Mouse (Mus musculus) ES-E14 (cell line): ENCODE data around the gene Lamc1. TPM values are rescaled to one million over a fixed set of nuclear protein-coding genes. Genes with fewer than 3 reads are reported as not detected.
"Not testable (repeated sequence)": the region's sequence is repeated elsewhere in the genome, so short reads cannot be mapped to it uniquely, and the experiment has no call there.

Experiments used
- DNase-seq: peaks from one replicate; pipeline ENCODE4 v3.0.0-alpha.2; 2013; ENCODE audit warnings: low read depth, low spot score
- H3K27ac ChIP-seq: 2 replicates; pipeline ENCODE4 v1.5.1; 2012; ENCODE audit warnings: low read depth, mild to moderate bottlenecking, low read length, moderate library complexity, mixed read lengths; ENCODE audit not compliant: poor library complexity, insufficient read depth, severe bottlenecking
- H3K36me3 ChIP-seq: 2 replicates; pipeline ENCODE4 v1.6.1; 2012; ENCODE audit warnings: mild to moderate bottlenecking, low read length, moderate library complexity, mixed read lengths; ENCODE audit not compliant: control insufficient read depth, poor library complexity, insufficient read depth, severe bottlenecking
- H3K4me1 ChIP-seq, 2 experiments: fragments of 150-350 bp in 1 of 2; sonication (generic) in 1 of 2; 2 replicates each; pipeline ENCODE4 v1.6.1; 2012; ENCODE audit warnings: low read length in 2 of 2, mild to moderate bottlenecking in 1 of 2, mixed read lengths in 1 of 2; ENCODE audit not compliant: control insufficient read depth in 2 of 2, insufficient read depth in 2 of 2, poor library complexity in 1 of 2
- H3K4me3 ChIP-seq, 2 experiments: fragments of 150-350 bp in 1 of 2; sonication (generic) in 1 of 2; 2 replicates each; pipeline ENCODE4 v1.5.1; 2012; ENCODE audit warnings: low read length in 2 of 2, low read depth in 1 of 2, mild to moderate bottlenecking in 1 of 2, mixed read lengths in 1 of 2; ENCODE audit not compliant: insufficient read depth in 1 of 2, poor library complexity in 1 of 2, severe bottlenecking in 1 of 2
- H3K9ac ChIP-seq: 2 replicates; pipeline ENCODE4 v1.6.1; 2012; ENCODE audit warnings: low read depth, mild to moderate bottlenecking, low read length, mixed read lengths; ENCODE audit not compliant: poor library complexity, insufficient read depth, severe bottlenecking
- H3K9me3 ChIP-seq: fragments of 150-350 bp; sonication (generic); 2 replicates; pipeline ENCODE4 v1.6.1; 2012; ENCODE audit warnings: low read depth, mild to moderate bottlenecking, low read length; ENCODE audit not compliant: control insufficient read depth, insufficient read depth
- CHD2 ChIP-seq: IDR thresholded peaks from 2 replicates; pipeline ENCODE4 v1.6.1; 2014; ENCODE audit warnings: mild to moderate bottlenecking, low read depth, low read length, inconsistent platforms
- HCFC1 ChIP-seq: IDR thresholded peaks from 2 replicates; pipeline ENCODE4 v1.6.1; 2012; ENCODE audit warnings: low read length, inconsistent platforms, borderline replicate concordance; ENCODE audit not compliant: insufficient read depth
- MAFK ChIP-seq: IDR thresholded peaks from 2 replicates; pipeline ENCODE4 v1.6.1; 2014; ENCODE audit warnings: mild to moderate bottlenecking, low read depth, low read length, inconsistent platforms; ENCODE audit not compliant: insufficient read depth
- ZC3H11A ChIP-seq: IDR thresholded peaks from 2 replicates; pipeline ENCODE4 v1.6.1; 2012; ENCODE audit warnings: low read depth, mild to moderate bottlenecking, inconsistent platforms, low read length, borderline replicate concordance
- ZNF384 ChIP-seq: IDR thresholded peaks from 2 replicates; pipeline ENCODE4 v1.6.1; 2012; ENCODE audit warnings: low read depth, low read length, inconsistent platforms
- in situ Hi-C, 2 experiments: fragments of 600-800 bp; cut with MboI; formaldehyde crosslinking; loops; one replicate each; pipeline ENCODE4 v1.15.1; 2025; ENCODE audit warnings: low sequenced_read_pairs in 2 of 2, inconsistent platforms in 1 of 2; ENCODE audit not compliant: unreplicated experiment in 2 of 2
- total RNA-seq: library from RNA; depleted of rRNA; stranded (reverse); fragments of 300-350 nt; gene quantifications from 2 replicates; pipeline ENCODE4 v1.2.3, GENCODE M21; 2012

Lamc1 gene
- total RNA-seq, 1 experiment, result 313 TPM

- in situ Hi-C loops, result no loop called here
- peaks cover 2% of the 10 kb centered on the region; the same call in 1 of the 2 replicates for H3K36me3 ChIP-seq
- no peaks in the 10 kb centered on the region for H3K9me3 ChIP-seq
- H3K9ac ChIP-seq, result no peak overlapping the region
- no peak for DNase-seq
- no peak overlapping the region for H3K27ac ChIP-seq
- no peak for TF ChIP-seq ZNF384
- no peak for TF ChIP-seq MAFK
- no peak for TF ChIP-seq HCFC1
- no peak for TF ChIP-seq ZC3H11A
- TF ChIP-seq CHD2, result no peak
- peaks cover 0 to 11% of the 10 kb centered on the region in 2 experiments; a peak in 2 of 4 replicates for H3K4me1 ChIP-seq
- no peak overlapping the region for H3K4me3 ChIP-seq
Observed at GRCm38 (mm10) chr1:153309310-153309709, 23.3 kb downstream of the Lamc1 start.

- TF ChIP-seq ZC3H11A (no peak), CHD2 (no peak), HCFC1 (no peak), MAFK (no peak), ZNF384 (no peak)
- no peak overlapping the region for H3K4me3 ChIP-seq
- H3K9me3 ChIP-seq, result no peaks in the 10 kb centered on the region
- H3K4me1 ChIP-seq, result peaks cover 0 to 11% of the 10 kb centered on the region in 2 experiments; a peak in 2 of 4 replicates
- H3K36me3 ChIP-seq, result peaks cover 2% of the 10 kb centered on the region; the same call in 1 of the 2 replicates
- DNase-seq, result no peak
- no peak overlapping the region for H3K9ac ChIP-seq
- H3K27ac ChIP-seq, result no peak overlapping the region
- in situ Hi-C loops, result no loop called here
Observed at GRCm38 (mm10) chr1:153308915-153309296, 23.7 kb downstream of the Lamc1 start.

- no peak for DNase-seq
- Histone ChIP-seq H3K9me3 (no peaks in the 10 kb centered on the region), H3K4me1 (peaks cover 0 to 11% of the 10 kb centered on the region in 2 experiments; a peak in 2 of 4 replicates), H3K36me3 (peaks cover 2% of the 10 kb centered on the region; the same call in 1 of the 2 replicates), H3K9ac (no peak overlapping the region), H3K27ac (no peak overlapping the region), H3K4me3 (no peak overlapping the region)
- no peak for TF ChIP-seq ZC3H11A
- TF ChIP-seq CHD2, result no peak
- TF ChIP-seq ZNF384, result no peak
- TF ChIP-seq HCFC1, result no peak
- TF ChIP-seq MAFK, result no peak
- in situ Hi-C loops, result no loop called here
Observed at GRCm38 (mm10) chr1:153308179-153308914, 24.2 kb downstream of the Lamc1 start.

GRCm38 (mm10) chr1:153307509-153308178 is 24.9 kb downstream of the Lamc1 start:
- Histone ChIP-seq H3K27ac (no peak overlapping the region), H3K36me3 (peaks cover 2% of the 10 kb centered on the region; the same call in 1 of the 2 replicates), H3K4me1 (peaks cover 0 to 11% of the 10 kb centered on the region in 2 experiments; a peak in 2 of 4 replicates), H3K9ac (no peak overlapping the region), H3K4me3 (no peak overlapping the region), H3K9me3 (no peaks in the 10 kb centered on the region)
- in situ Hi-C loops, result no loop called here
- TF ChIP-seq ZNF384 (no peak), CHD2 (no peak), HCFC1 (no peak), ZC3H11A (no peak), MAFK (no peak)
- DNase-seq, result no peak

GRCm38 (mm10) chr1:153305728-153306127 is 26.9 kb downstream of the Lamc1 start:
- H3K9me3 ChIP-seq, in situ Hi-C loops, H3K27ac ChIP-seq, H3K36me3 ChIP-seq, H3K4me3 ChIP-seq, DNase-seq, H3K9ac ChIP-seq: not testable (repeated sequence)
- peaks cover 0 to 11% of the 10 kb centered on the region in 2 experiments; a peak in 2 of 4 replicates for H3K4me1 ChIP-seq

GRCm38 (mm10) chr1:153305249-153305648 is 27.3 kb downstream of the Lamc1 start:
- H3K9ac ChIP-seq, in situ Hi-C loops: not testable (repeated sequence)

More at GRCm38 (mm10) chr1:153305249-153305648, 27.3 kb downstream of the Lamc1 start:
- DNase-seq, H3K4me3 ChIP-seq, H3K27ac ChIP-seq, H3K36me3 ChIP-seq, H3K9me3 ChIP-seq: not testable (repeated sequence)
- peaks cover 0 to 11% of the 10 kb centered on the region in 2 experiments; a peak in 2 of 4 replicates for H3K4me1 ChIP-seq
